8 mouse cellular contexts compared by ENCODE assay signal in genomic region chr2:32608141-32608777, GRCm38 (mm10). TPM values are rescaled to one million over a fixed set of nuclear protein-coding genes. Genes with fewer than 3 reads are reported as not detected.
DNase-seq lines count a peak whose midpoint lies in the region; ATAC-seq and TF ChIP-seq lines count a peak whose summit lies in the region.

No protein-coding gene starts in this region.

- peak overlapping the region; percentile 57 for H3K4me3 ChIP-seq in embryonic facial prominence, embryonic 14.5 days (ENCODE audit: low read depth, low read length)
- peak overlapping the region; percentile 84 for H3K4me3 ChIP-seq in heart, embryonic 13.5 days
- peak overlapping the region; percentile 61 for H3K4me3 ChIP-seq in kidney, postnatal 0 days (replicated peaks; ENCODE audit: low read depth, low read length)
- peak overlapping the region; percentile 64 for H3K4me3 ChIP-seq in macrophage (ENCODE audit: inconsistent target)

- peak overlapping the region; percentile 86 for H3K4me2 ChIP-seq in embryonic facial prominence, embryonic 14.5 days (ENCODE audit: low read depth, low read length)
- peak overlapping the region; percentile 96 for H3K4me2 ChIP-seq in heart, embryonic 13.5 days
- H3K4me2 ChIP-seq in kidney, postnatal 0 days (ENCODE audit: low read length) = peak overlapping the region; percentile 81

- peak overlapping the region; percentile 73 for H3K9ac ChIP-seq in embryonic facial prominence, embryonic 14.5 days (ENCODE audit: low read depth, low read length)
- peak overlapping the region; percentile 89 for H3K9ac ChIP-seq in heart, embryonic 13.5 days
- H3K9ac ChIP-seq in kidney, postnatal 0 days (ENCODE audit: low read depth, low read length) = peak overlapping the region; percentile 3; the same call in 1 of the 2 replicates

- 0 out of 2 replicates have a peak, but pooled peaks cover 3% of the 10 kb centered on the region for H3K27me3 ChIP-seq in embryonic facial prominence, embryonic 14.5 days (replicated peaks; ENCODE audit: control insufficient read depth, insufficient read depth, low read length)
- H3K27me3 ChIP-seq in heart, embryonic 13.5 days (replicated peaks) = no peaks in the 10 kb centered on the region
- H3K27me3 ChIP-seq in kidney, postnatal 0 days (ENCODE audit: insufficient read depth, low read length) = no peaks in the 10 kb centered on the region

- peak; percentile 58 for ATAC-seq in embryonic facial prominence, embryonic 14.5 days (ENCODE audit: low read depth)
- ATAC-seq in heart, embryonic 13.5 days (ENCODE audit: extremely low read depth, insufficient number of reproducible peaks, low FRiP score, low TSS enrichment) = peak; percentile 17
- peak; percentile 64 for ATAC-seq in kidney, postnatal 0 days (replicated peaks; ENCODE audit: low FRiP score, low read depth)

- peak overlapping the region; percentile 72 for H3K27ac ChIP-seq in embryonic facial prominence, embryonic 14.5 days (replicated peaks; ENCODE audit: low read depth, low read length)
- H3K27ac ChIP-seq in heart, embryonic 13.5 days (replicated peaks) = peak overlapping the region; percentile 90
- H3K27ac ChIP-seq in kidney, postnatal 0 days = peak overlapping the region; percentile 63
- H3K27ac ChIP-seq in macrophage = peak overlapping the region; percentile 88

- H3K36me3 ChIP-seq in embryonic facial prominence, embryonic 14.5 days (ENCODE audit: control insufficient read depth, insufficient read depth, low read length) = peaks cover 12% of the 10 kb centered on the region
- H3K36me3 ChIP-seq in heart, embryonic 13.5 days = peaks cover 13% of the 10 kb centered on the region
- H3K36me3 ChIP-seq in kidney, postnatal 0 days (ENCODE audit: insufficient read depth, low read length) = no peaks in the 10 kb centered on the region
- H3K36me3 ChIP-seq in macrophage (ENCODE audit: inconsistent target) = peaks cover 3% of the 10 kb centered on the region; the same call in 1 of the 2 replicates

- peak; percentile 82 for DNase-seq in cerebellum, adult 11-12 months
- no peak for DNase-seq in cerebellum, postnatal 4 days (ENCODE audit: low spot score in 2 of 2)
- DNase-seq in adrenal gland, adult 2 months = peak; percentile 93
- peak; percentile 87 for DNase-seq in embryonic facial prominence, embryonic 14.5 days (ENCODE audit: low spot score)
- peak; percentile 85 for DNase-seq in kidney, postnatal 0 days (ENCODE audit: low spot score)
- DNase-seq in skeletal muscle tissue, adult 2 months (ENCODE audit: low read depth, low spot score) = peak; percentile 91

- peaks cover 18% of the 10 kb centered on the region; the same call in 1 of the 2 replicates for H3K79me2 ChIP-seq in macrophage (ENCODE audit: inconsistent target)

- H3K4me1 ChIP-seq in embryonic facial prominence, embryonic 14.5 days (ENCODE audit: control insufficient read depth, insufficient read depth, low read length) = peaks cover 21% of the 10 kb centered on the region
- peaks cover 58% of the 10 kb centered on the region for H3K4me1 ChIP-seq in heart, embryonic 13.5 days
- peaks cover 4% of the 10 kb centered on the region; the same call in 1 of the 2 replicates for H3K4me1 ChIP-seq in kidney, postnatal 0 days (replicated peaks; ENCODE audit: insufficient read depth, low read length)

- H3K9me3 ChIP-seq in embryonic facial prominence, embryonic 14.5 days (ENCODE audit: control insufficient read depth, low read length) = no peaks in the 10 kb centered on the region
- H3K9me3 ChIP-seq in heart, embryonic 13.5 days = no peaks in the 10 kb centered on the region
- H3K9me3 ChIP-seq in kidney, postnatal 0 days (replicated peaks; ENCODE audit: low read length) = no peaks in the 10 kb centered on the region

- peak; percentile 32; the same call in 1 of the 2 replicates for TF ChIP-seq CTCF in kidney, postnatal 0 days (IDR thresholded peaks at IDR 0.05; ENCODE audit: low read depth)

- 5% methylated on average over 25 of the region's 25 CpGs for whole genome bisulfite sequencing in embryonic facial prominence, embryonic 14.5 days
- WGBS in heart, embryonic 13.5 days = 4% methylated on average over 25 of the region's 25 CpGs
- whole genome bisulfite sequencing in kidney, postnatal 0 days = 4% methylated on average over 25 of the region's 25 CpGs
- WGBS in macrophage (ENCODE audit: missing documents) = under 1% methylated on average over 25 of the region's 25 CpGs

RNA-seq across cellular contexts. Expression of gene St6galnac6, which starts 8.8 kb away (rescaled TPM):
- 10 to 100 TPM; 55.2 to 55.6 TPM for total RNA-seq in adrenal gland, adult 2 months (2021)
- polyA plus RNA-seq in adrenal gland, adult 2 months (2012; rRNA removed) = 115 and 122 TPM in 2 replicates
- polyA plus RNA-seq in embryonic facial prominence, embryonic 14.5 days (2014; fragmentation: Nextera tagmentation; extraction: Ambion mirVana) = 11.1 and 12.1 TPM in 2 replicates
- polyA plus RNA-seq in heart, embryonic 13.5 days (2015; fragmentation: Nextera tagmentation; extraction: Ambion mirVana) = 24.8 and 29.1 TPM in 2 replicates
- polyA plus RNA-seq in kidney, postnatal 0 days (2015; fragmentation: Nextera tagmentation; extraction: Ambion mirVana) = 13.7 and 15.3 TPM in 2 replicates
- total RNA-seq in macrophage (2018; cell fraction: chromatin; rRNA removed) = 10 to 100 TPM; 19.3 to 65.4 (median 36.2) TPM
- 10 to 100 TPM; 15.8 to 50.9 (median 27.0) TPM for total RNA-seq in macrophage (2018; cell fraction: cytosol; rRNA removed)
- 10 to 100 TPM; 19.1 to 76.3 (median 41.4) TPM for total RNA-seq in macrophage (2018; cell fraction: nucleus; rRNA removed)
- 24.8 to 53.9 TPM (median 25.2 TPM) in 3 replicates for polyA plus RNA-seq in macrophage (2018)

RNA-seq across cellular contexts. Expression of gene Ak1, which starts 13.3 kb away (rescaled TPM):
- 10 to 100 TPM; 40.6 to 59.0 TPM for total RNA-seq in adrenal gland, adult 2 months (2021)
- polyA plus RNA-seq in adrenal gland, adult 2 months (2012; rRNA removed) = 66.6 and 67.7 TPM in 2 replicates
- polyA plus RNA-seq in embryonic facial prominence, embryonic 14.5 days (2014; fragmentation: Nextera tagmentation; extraction: Ambion mirVana) = 97.8 and 125 TPM in 2 replicates
- polyA plus RNA-seq in heart, embryonic 13.5 days (2015; fragmentation: Nextera tagmentation; extraction: Ambion mirVana) = 302 and 318 TPM in 2 replicates
- 38.7 and 41.6 TPM in 2 replicates for polyA plus RNA-seq in kidney, postnatal 0 days (2015; fragmentation: Nextera tagmentation; extraction: Ambion mirVana)
- 1 to 10 TPM in 9 of 26 experiments, under 1 TPM in 4, not detected in 13; 0.41 to 7.1 (median 1.8) TPM for total RNA-seq in macrophage (2018; cell fraction: chromatin; rRNA removed)
- total RNA-seq in macrophage (2018; cell fraction: cytosol; rRNA removed) = 1 to 10 TPM; 1.8 to 6.2 (median 4.2) TPM
- 1 to 10 TPM in 20 of 26 experiments, under 1 TPM in 6; 0.52 to 5.3 (median 1.8) TPM for total RNA-seq in macrophage (2018; cell fraction: nucleus; rRNA removed)
- polyA plus RNA-seq in macrophage (2018) = 3.0 to 4.2 TPM (median 3.3 TPM) in 3 replicates

RNA-seq across cellular contexts. Expression of gene St6galnac4, which starts 21.4 kb away (rescaled TPM):
- 10 to 100 TPM in 1 of 2 experiments, 1 to 10 TPM in 1; 5.6 to 14.5 TPM for total RNA-seq in adrenal gland, adult 2 months (2021)
- 15.4 and 18.5 TPM in 2 replicates for polyA plus RNA-seq in adrenal gland, adult 2 months (2012; rRNA removed)
- polyA plus RNA-seq in embryonic facial prominence, embryonic 14.5 days (2014; fragmentation: Nextera tagmentation; extraction: Ambion mirVana) = 39.4 and 41.0 TPM in 2 replicates
- 37.6 and 38.7 TPM in 2 replicates for polyA plus RNA-seq in heart, embryonic 13.5 days (2015; fragmentation: Nextera tagmentation; extraction: Ambion mirVana)
- polyA plus RNA-seq in kidney, postnatal 0 days (2015; fragmentation: Nextera tagmentation; extraction: Ambion mirVana) = 15.8 and 18.1 TPM in 2 replicates
- 100 to 1,000 TPM in 2 of 26 experiments, 10 to 100 TPM in 24; 17.3 to 114 (median 35.7) TPM for total RNA-seq in macrophage (2018; cell fraction: chromatin; rRNA removed)
- 10 to 100 TPM; 19.7 to 54.7 (median 39.3) TPM for total RNA-seq in macrophage (2018; cell fraction: cytosol; rRNA removed)
- 100 to 1,000 TPM in 2 of 26 experiments, 10 to 100 TPM in 24; 25.3 to 122 (median 46.9) TPM for total RNA-seq in macrophage (2018; cell fraction: nucleus; rRNA removed)
- polyA plus RNA-seq in macrophage (2018) = 30.1 to 43.5 TPM (median 34.6 TPM) in 3 replicates

RNA-seq across cellular contexts. Expression of gene 9430097D07Rik, which starts 32.8 kb away (rescaled TPM):
- total RNA-seq in adrenal gland, adult 2 months (2021) = not detected
- not detected in 2 replicates for polyA plus RNA-seq in adrenal gland, adult 2 months (2012; rRNA removed)
- 0.13 and 0.18 TPM in 2 replicates for polyA plus RNA-seq in embryonic facial prominence, embryonic 14.5 days (2014; fragmentation: Nextera tagmentation; extraction: Ambion mirVana)
- polyA plus RNA-seq in heart, embryonic 13.5 days (2015; fragmentation: Nextera tagmentation; extraction: Ambion mirVana) = 0.21 TPM in 1 of 2 replicates, not detected in the other
- 0.08 TPM in 1 of 2 replicates, not detected in the other for polyA plus RNA-seq in kidney, postnatal 0 days (2015; fragmentation: Nextera tagmentation; extraction: Ambion mirVana)
- total RNA-seq in macrophage (2018; cell fraction: chromatin; rRNA removed) = under 1 TPM in 2 of 26 experiments, not detected in 24; 0.56 to 0.57 TPM
- total RNA-seq in macrophage (2018; cell fraction: cytosol; rRNA removed) = under 1 TPM in 1 of 26 experiments, not detected in 25; 0.09 TPM
- not detected for total RNA-seq in macrophage (2018; cell fraction: nucleus; rRNA removed)
- not detected in 3 replicates for polyA plus RNA-seq in macrophage (2018)

RNA-seq across cellular contexts. Expression of gene Pip5kl1, which starts 33.7 kb away (rescaled TPM):
- total RNA-seq in adrenal gland, adult 2 months (2021) = under 1 TPM in 1 of 2 experiments, not detected in 1; 0.29 TPM
- 0.10 TPM in 1 of 2 replicates, not detected in the other for polyA plus RNA-seq in adrenal gland, adult 2 months (2012; rRNA removed)
- polyA plus RNA-seq in embryonic facial prominence, embryonic 14.5 days (2014; fragmentation: Nextera tagmentation; extraction: Ambion mirVana) = 0.38 and 1.1 TPM in 2 replicates
- 0.36 TPM in 1 of 2 replicates, not detected in the other for polyA plus RNA-seq in heart, embryonic 13.5 days (2015; fragmentation: Nextera tagmentation; extraction: Ambion mirVana)
- polyA plus RNA-seq in kidney, postnatal 0 days (2015; fragmentation: Nextera tagmentation; extraction: Ambion mirVana) = 0.42 and 0.61 TPM in 2 replicates
- total RNA-seq in macrophage (2018; cell fraction: chromatin; rRNA removed) = 1 to 10 TPM in 14 of 26 experiments, under 1 TPM in 1, not detected in 11; 0.74 to 5.6 (median 1.8) TPM
- not detected for total RNA-seq in macrophage (2018; cell fraction: cytosol; rRNA removed)
- 1 to 10 TPM in 8 of 26 experiments, not detected in 18; 1.5 to 3.1 (median 1.9) TPM for total RNA-seq in macrophage (2018; cell fraction: nucleus; rRNA removed)
- not detected in 3 replicates for polyA plus RNA-seq in macrophage (2018)

Comparison
In these comparisons a context has a peak if more than half of its experiments do, and no peak if none do; other contexts are left out.
1. DNase-seq: peak in cerebellum, adult 11-12 months (single experiment), adrenal gland, adult 2 months (single experiment), embryonic facial prominence, embryonic 14.5 days (single experiment), kidney, postnatal 0 days (single experiment) and skeletal muscle tissue, adult 2 months (single experiment); none in cerebellum, postnatal 4 days (0 of 2).
2. H3K9ac ChIP-seq: peak in every context shown above with its lines; median percentile 89 in heart, embryonic 13.5 days; 73 in embryonic facial prominence, embryonic 14.5 days; 3 in kidney, postnatal 0 days.
3. Peak in every context shown above with its lines, with median percentiles within 50 percentile points of each other: ATAC-seq, H3K27ac ChIP-seq, H3K4me2 ChIP-seq and H3K4me3 ChIP-seq.